19 mouse cellular contexts compared by ENCODE assay signal in the genomic region with DNA sequence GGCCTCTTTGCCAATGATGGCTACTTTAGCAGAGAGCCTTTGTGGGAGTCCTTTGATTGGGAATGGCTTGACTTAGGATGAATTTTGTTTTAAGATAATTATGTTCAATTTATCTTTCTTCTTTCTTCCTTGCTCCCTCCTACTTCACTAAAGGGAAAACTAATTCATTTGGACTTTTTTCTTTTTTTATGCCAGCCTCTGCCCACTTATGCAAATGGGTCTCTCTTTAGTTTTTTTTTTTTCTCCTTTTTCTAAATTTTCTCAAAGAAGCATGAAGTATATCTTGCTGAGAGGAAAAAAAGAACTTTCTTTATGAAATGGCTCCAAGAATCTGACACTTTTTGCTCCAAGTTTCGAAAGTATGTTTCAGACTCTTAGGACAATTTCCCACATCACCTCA.
"Had no signal": no experiment of that assay in that cellular context is flagged by ENCODE, and none has a peak within 500 bp of the region (broad histone marks: within the 10 kb centered on the region; RNA-seq: fewer than 3 reads in every experiment).

No protein-coding gene starts in this region.

- ATAC-seq: intestine, embryonic 15.5 days; liver, postnatal 0 days; midbrain, embryonic 13.5 days; midbrain, embryonic 16.5 days had no signal

- H3K9ac ChIP-seq: intestine, embryonic 15.5 days; kidney, embryonic 15.5 days; liver, embryonic 14.5 days; liver, postnatal 0 days; lung, embryonic 15.5 days; midbrain, embryonic 13.5 days; neural tube, embryonic 13.5 days had no signal

- H3K27ac ChIP-seq: intestine, embryonic 15.5 days; kidney, embryonic 15.5 days; liver, embryonic 14.5 days; lung, embryonic 15.5 days; midbrain, embryonic 10.5 days; midbrain, embryonic 13.5 days; neural tube, embryonic 13.5 days had no signal

- H3K9me3 ChIP-seq: intestine, embryonic 15.5 days; kidney, embryonic 15.5 days; lung, embryonic 15.5 days; megakaryocyte, embryonic 14.5 days; midbrain, embryonic 10.5 days; midbrain, embryonic 13.5 days; neural tube, embryonic 13.5 days had no signal

- H3K4me2 ChIP-seq: intestine, embryonic 15.5 days; kidney, embryonic 15.5 days; liver, embryonic 11.5 days; lung, embryonic 15.5 days; midbrain, embryonic 13.5 days; neural tube, embryonic 13.5 days had no signal

- H3K36me3 ChIP-seq: intestine, embryonic 15.5 days; kidney, embryonic 15.5 days; lung, embryonic 15.5 days; midbrain, embryonic 10.5 days; midbrain, embryonic 13.5 days; neural tube, embryonic 13.5 days had no signal

- H3K4me1 ChIP-seq: intestine, embryonic 15.5 days; kidney, embryonic 15.5 days; megakaryocyte, embryonic 14.5 days; midbrain, embryonic 10.5 days; midbrain, embryonic 13.5 days; neural tube, embryonic 13.5 days had no signal

- H3K27me3 ChIP-seq: intestine, embryonic 15.5 days; kidney, embryonic 15.5 days; lung, embryonic 15.5 days; megakaryocyte, embryonic 14.5 days; midbrain, embryonic 13.5 days; neural tube, embryonic 13.5 days had no signal

- DNase-seq: kidney, adult 11 months; kidney, adult 8-10 months; kidney, postnatal 10 days; kidney, postnatal 36 days; layer of hippocampus, postnatal 36 days; liver, postnatal 0 days; thymus, adult 18-20 months; thymus, postnatal 4 days had no signal

- H3K4me3 ChIP-seq: intestine, embryonic 15.5 days; kidney, embryonic 15.5 days; lung, embryonic 15.5 days; megakaryocyte, embryonic 14.5 days; midbrain, embryonic 10.5 days; midbrain, embryonic 13.5 days; myocyte; neural tube, embryonic 13.5 days had no signal
